Mouse (Mus musculus): Measurements from ENCODE around the gene Caln1. TPM values are rescaled to one million over a fixed set of nuclear protein-coding genes. Genes with fewer than 3 reads are reported as not detected.

Caln1 gene
- not detected in 2 replicates for polyA plus RNA-seq (2014; fragmentation: Nextera tagmentation; extraction: Ambion mirVana)

- H3K9me3 ChIP-seq (ENCODE audit: control insufficient read depth, low read depth, low read length): no peaks in the 10 kb centered on the region
- no peak for ATAC-seq (ENCODE audit: insufficient number of reproducible peaks, insufficient read depth, low FRiP score, low read depth)
- H3K9ac ChIP-seq (replicated peaks; ENCODE audit: low read depth, low read length): no peak within 1 kb of the TSS
- H3K4me1 ChIP-seq (ENCODE audit: control insufficient read depth, insufficient read depth, low read length): no peaks in the 10 kb centered on the region
- no peak within 1 kb of the TSS for H3K27ac ChIP-seq (ENCODE audit: low read length)
- H3K4me2 ChIP-seq (replicated peaks; ENCODE audit: low read depth, low read length): no peak within 1 kb of the TSS
- H3K36me3 ChIP-seq (ENCODE audit: control insufficient read depth, insufficient read depth, low read length): no peaks in the 10 kb centered on the region
- 74% methylated on average over 11 of the region's 11 CpGs for WGBS
- no peaks in the 10 kb centered on the region for H3K27me3 ChIP-seq (ENCODE audit: control insufficient read depth, insufficient read depth, low read length)
- H3K4me3 ChIP-seq (ENCODE audit: low read depth, low read length): no peak within 1 kb of the TSS
Observed at GRCm38 (mm10) chr5:130369237-130369636, at the start of gene Caln1. Gene Caln1, plus strand, starts transcription at chr5:130369455.

DNA sequence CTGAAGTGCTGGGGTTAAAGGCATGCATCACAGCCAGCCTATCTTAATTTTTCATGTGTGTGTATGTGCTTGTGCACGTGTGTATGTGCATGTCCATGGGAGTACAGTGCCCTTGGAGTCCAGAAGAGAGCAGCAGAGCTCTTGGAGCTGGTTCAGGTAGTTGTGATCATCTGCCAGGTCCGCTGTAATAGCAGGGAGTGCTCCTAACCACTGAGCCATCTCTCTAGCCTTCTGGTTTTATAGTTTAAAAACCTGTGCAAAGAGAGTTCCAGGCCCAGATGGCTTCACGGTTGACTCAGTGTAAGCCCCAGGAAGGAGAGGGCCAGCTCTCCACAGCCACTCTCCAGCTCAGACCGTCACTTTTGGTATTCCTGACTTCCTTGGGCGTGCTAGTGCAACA lies 49.5 kb upstream of the Caln1 start:
- 92% methylated on average over 5 of the region's 5 CpGs for WGBS
- Histone ChIP-seq H3K27ac (ENCODE audit: low read length) (no peak overlapping the region), H3K4me3 (ENCODE audit: low read depth, low read length) (no peak overlapping the region), H3K4me2 (replicated peaks; ENCODE audit: low read depth, low read length) (no peak overlapping the region), H3K9ac (replicated peaks; ENCODE audit: low read depth, low read length) (no peak overlapping the region), H3K27me3 (ENCODE audit: control insufficient read depth, insufficient read depth, low read length) (no peaks in the 10 kb centered on the region), H3K36me3 (ENCODE audit: control insufficient read depth, insufficient read depth, low read length) (no peaks in the 10 kb centered on the region), H3K9me3 (ENCODE audit: control insufficient read depth, low read depth, low read length) (no peaks in the 10 kb centered on the region), H3K4me1 (ENCODE audit: control insufficient read depth, insufficient read depth, low read length) (no peaks in the 10 kb centered on the region)
- no peak for ATAC-seq (ENCODE audit: insufficient number of reproducible peaks, insufficient read depth, low FRiP score, low read depth)

GRCm38 (mm10) chr5:130320485-130320884 lies 48.8 kb upstream of the Caln1 start:
- H3K4me1 ChIP-seq (ENCODE audit: control insufficient read depth, insufficient read depth, low read length): no peaks in the 10 kb centered on the region
- no peak overlapping the region for H3K9ac ChIP-seq (replicated peaks; ENCODE audit: low read depth, low read length)
- peaks cover 2% of the 10 kb centered on the region; the same call in 1 of the 2 replicates for H3K36me3 ChIP-seq (ENCODE audit: control insufficient read depth, insufficient read depth, low read length)
- no peaks in the 10 kb centered on the region for H3K9me3 ChIP-seq (ENCODE audit: control insufficient read depth, low read depth, low read length)
- H3K4me3 ChIP-seq (ENCODE audit: low read depth, low read length): no peak overlapping the region
- 82% methylated on average over 3 of the region's 3 CpGs for WGBS
- H3K4me2 ChIP-seq (replicated peaks; ENCODE audit: low read depth, low read length): no peak overlapping the region
- no peak for ATAC-seq (ENCODE audit: insufficient number of reproducible peaks, insufficient read depth, low FRiP score, low read depth)
- H3K27me3 ChIP-seq (ENCODE audit: control insufficient read depth, insufficient read depth, low read length): no peaks in the 10 kb centered on the region
- no peak overlapping the region for H3K27ac ChIP-seq (ENCODE audit: low read length)

GRCm38 (mm10) chr5:130325486-130325885 lies 43.8 kb upstream of the Caln1 start:
- 94% methylated on average over 8 of the region's 8 CpGs for WGBS
- Histone ChIP-seq H3K36me3 (ENCODE audit: control insufficient read depth, insufficient read depth, low read length) (peaks cover 7% of the 10 kb centered on the region), H3K4me1 (ENCODE audit: control insufficient read depth, insufficient read depth, low read length) (no peaks in the 10 kb centered on the region), H3K27me3 (ENCODE audit: control insufficient read depth, insufficient read depth, low read length) (no peaks in the 10 kb centered on the region), H3K4me3 (ENCODE audit: low read depth, low read length) (no peak overlapping the region), H3K27ac (ENCODE audit: low read length) (no peak overlapping the region), H3K9me3 (ENCODE audit: control insufficient read depth, low read depth, low read length) (no peaks in the 10 kb centered on the region), H3K9ac (replicated peaks; ENCODE audit: low read depth, low read length) (no peak overlapping the region), H3K4me2 (replicated peaks; ENCODE audit: low read depth, low read length) (no peak overlapping the region)
- ATAC-seq (ENCODE audit: insufficient number of reproducible peaks, insufficient read depth, low FRiP score, low read depth): no peak

DNA sequence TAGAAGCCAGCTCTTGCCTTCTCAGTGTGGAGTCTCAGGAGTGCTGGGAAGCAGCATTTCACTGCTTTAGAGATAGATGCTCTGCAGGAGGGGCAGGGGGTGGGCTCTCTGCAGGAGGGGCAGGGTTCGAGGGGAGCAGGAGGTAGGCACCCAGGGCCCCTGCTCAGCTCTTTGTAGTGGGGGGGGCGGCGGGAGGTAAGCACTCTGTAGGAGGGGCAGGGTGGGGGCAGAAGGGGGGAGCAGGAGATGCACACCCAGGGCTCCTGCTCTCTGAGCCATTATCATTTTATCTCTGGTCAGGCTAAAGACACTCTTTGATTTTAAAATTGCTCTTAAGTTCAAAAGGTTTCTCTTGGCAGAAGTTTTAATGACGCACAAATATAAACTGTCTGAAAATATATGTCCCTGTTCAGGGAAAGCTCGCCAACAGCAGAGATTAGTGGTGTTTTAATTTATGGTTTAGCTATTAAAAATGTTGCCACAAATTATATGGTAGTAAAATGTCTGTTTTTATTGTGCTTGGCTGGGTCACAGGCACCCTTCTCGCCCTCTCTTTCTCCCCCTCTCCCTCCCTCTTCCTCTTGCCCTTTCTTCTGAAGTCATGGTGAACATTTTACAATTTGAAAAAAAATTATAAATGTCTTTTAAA lies 41.5 kb upstream of the Caln1 start:
- peaks cover 7% of the 10 kb centered on the region for H3K36me3 ChIP-seq (ENCODE audit: control insufficient read depth, insufficient read depth, low read length)
- H3K4me3 ChIP-seq (ENCODE audit: low read depth, low read length): no peak overlapping the region
- H3K27ac ChIP-seq (ENCODE audit: low read length): no peak overlapping the region
- ATAC-seq (ENCODE audit: insufficient number of reproducible peaks, insufficient read depth, low FRiP score, low read depth): no peak
- H3K4me1 ChIP-seq (ENCODE audit: control insufficient read depth, insufficient read depth, low read length): no peaks in the 10 kb centered on the region
- WGBS: 53% methylated on average over 6 of the region's 6 CpGs
- no peaks in the 10 kb centered on the region for H3K9me3 ChIP-seq (ENCODE audit: control insufficient read depth, low read depth, low read length)
- H3K4me2 ChIP-seq (replicated peaks; ENCODE audit: low read depth, low read length): no peak overlapping the region
- no peaks in the 10 kb centered on the region for H3K27me3 ChIP-seq (ENCODE audit: control insufficient read depth, insufficient read depth, low read length)
- no peak overlapping the region for H3K9ac ChIP-seq (replicated peaks; ENCODE audit: low read depth, low read length)

DNA sequence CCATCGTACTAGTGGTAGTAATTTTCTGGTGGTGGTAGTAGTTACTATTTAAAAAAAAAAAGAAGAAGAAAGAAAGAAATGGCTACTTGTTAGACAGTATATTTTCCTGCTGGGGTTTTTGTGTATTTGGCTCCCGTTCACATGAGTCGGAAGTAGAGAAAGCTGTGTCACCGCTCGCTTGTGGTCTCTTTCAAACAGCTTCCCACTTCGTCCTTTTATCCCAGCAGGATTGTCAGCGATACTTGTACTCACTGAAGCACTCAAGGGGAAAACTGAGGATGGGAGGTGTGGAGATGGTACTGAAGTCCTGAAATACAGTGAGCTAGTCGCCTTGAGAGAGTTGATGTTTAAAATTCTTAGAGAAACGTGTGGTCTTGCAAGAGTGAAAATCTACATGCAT lies 40.9 kb upstream of the Caln1 start:
- ATAC-seq (ENCODE audit: insufficient number of reproducible peaks, insufficient read depth, low FRiP score, low read depth): no peak
- Histone ChIP-seq H3K9me3 (ENCODE audit: control insufficient read depth, low read depth, low read length) (no peaks in the 10 kb centered on the region), H3K9ac (replicated peaks; ENCODE audit: low read depth, low read length) (no peak overlapping the region), H3K27ac (ENCODE audit: low read length) (no peak overlapping the region), H3K4me1 (ENCODE audit: control insufficient read depth, insufficient read depth, low read length) (no peaks in the 10 kb centered on the region), H3K4me3 (ENCODE audit: low read depth, low read length) (no peak overlapping the region), H3K36me3 (ENCODE audit: control insufficient read depth, insufficient read depth, low read length) (peaks cover 7% of the 10 kb centered on the region), H3K27me3 (ENCODE audit: control insufficient read depth, insufficient read depth, low read length) (no peaks in the 10 kb centered on the region), H3K4me2 (replicated peaks; ENCODE audit: low read depth, low read length) (no peak overlapping the region)
- WGBS: 85% methylated on average over 9 of the region's 9 CpGs

DNA sequence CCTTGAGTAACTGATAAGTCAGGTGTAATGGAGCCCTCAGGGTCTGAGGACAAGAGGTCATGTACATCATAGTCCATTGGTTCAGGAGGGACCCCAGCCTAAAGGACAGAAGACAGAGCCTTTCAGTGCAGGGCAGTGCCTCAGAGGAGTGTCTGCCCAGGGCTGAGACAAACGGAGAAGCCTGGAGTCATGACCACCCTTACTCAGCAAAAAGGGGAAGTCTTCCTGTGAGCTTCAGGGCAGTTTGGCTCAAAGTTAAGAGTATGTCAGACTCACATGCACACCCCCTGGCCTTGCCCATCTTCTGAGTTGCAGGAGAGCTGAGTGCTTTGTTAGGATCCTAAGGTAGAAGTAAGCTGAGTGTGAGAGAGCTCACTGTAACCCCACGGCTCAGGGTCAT lies 39.4 kb upstream of the Caln1 start:
- Histone ChIP-seq H3K4me2 (replicated peaks; ENCODE audit: low read depth, low read length) (no peak overlapping the region), H3K4me1 (ENCODE audit: control insufficient read depth, insufficient read depth, low read length) (no peaks in the 10 kb centered on the region), H3K27ac (ENCODE audit: low read length) (no peak overlapping the region), H3K4me3 (ENCODE audit: low read depth, low read length) (no peak overlapping the region), H3K9me3 (ENCODE audit: control insufficient read depth, low read depth, low read length) (no peaks in the 10 kb centered on the region), H3K27me3 (ENCODE audit: control insufficient read depth, insufficient read depth, low read length) (no peaks in the 10 kb centered on the region), H3K36me3 (ENCODE audit: control insufficient read depth, insufficient read depth, low read length) (peaks cover 7% of the 10 kb centered on the region), H3K9ac (replicated peaks; ENCODE audit: low read depth, low read length) (no peak overlapping the region)
- ATAC-seq (ENCODE audit: insufficient number of reproducible peaks, insufficient read depth, low FRiP score, low read depth): no peak
- 64% methylated on average over 2 of the region's 2 CpGs for WGBS

DNA sequence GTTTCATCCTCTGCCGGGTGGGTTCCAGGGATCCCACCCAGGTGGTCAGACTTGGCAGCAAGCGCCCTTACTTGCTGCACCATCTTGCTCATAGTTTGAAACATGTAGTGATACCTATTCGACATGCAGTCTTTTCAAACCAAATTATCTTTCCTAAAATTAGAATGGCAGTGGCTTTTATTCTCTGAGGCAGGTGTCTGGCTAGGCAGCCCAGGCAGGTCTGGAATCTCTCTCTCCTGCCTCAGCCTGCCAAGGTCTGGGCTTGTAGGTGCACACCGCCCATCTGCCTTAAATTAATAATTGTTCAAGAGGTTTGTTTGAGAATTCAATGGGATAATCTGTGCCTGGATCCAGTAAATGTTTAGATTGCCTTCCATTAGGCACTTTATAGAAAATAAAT lies 38.5 kb upstream of the Caln1 start:
- Histone ChIP-seq H3K9me3 (ENCODE audit: control insufficient read depth, low read depth, low read length) (no peaks in the 10 kb centered on the region), H3K4me2 (replicated peaks; ENCODE audit: low read depth, low read length) (no peak overlapping the region), H3K27ac (ENCODE audit: low read length) (no peak overlapping the region), H3K4me1 (ENCODE audit: control insufficient read depth, insufficient read depth, low read length) (no peaks in the 10 kb centered on the region), H3K9ac (replicated peaks; ENCODE audit: low read depth, low read length) (no peak overlapping the region), H3K27me3 (ENCODE audit: control insufficient read depth, insufficient read depth, low read length) (no peaks in the 10 kb centered on the region), H3K36me3 (ENCODE audit: control insufficient read depth, insufficient read depth, low read length) (peaks cover 11% of the 10 kb centered on the region), H3K4me3 (ENCODE audit: low read depth, low read length) (no peak overlapping the region)
- ATAC-seq (ENCODE audit: insufficient number of reproducible peaks, insufficient read depth, low FRiP score, low read depth): no peak
- 71% methylated on average over 4 of the region's 4 CpGs for WGBS

- ATAC-seq (ENCODE audit: insufficient number of reproducible peaks, insufficient read depth, low FRiP score, low read depth): no peak
- H3K27me3 ChIP-seq (ENCODE audit: control insufficient read depth, insufficient read depth, low read length): no peaks in the 10 kb centered on the region
- no peaks in the 10 kb centered on the region for H3K4me1 ChIP-seq (ENCODE audit: control insufficient read depth, insufficient read depth, low read length)
- no peak overlapping the region for H3K9ac ChIP-seq (replicated peaks; ENCODE audit: low read depth, low read length)
- H3K4me3 ChIP-seq (ENCODE audit: low read depth, low read length): no peak overlapping the region
- H3K9me3 ChIP-seq (ENCODE audit: control insufficient read depth, low read depth, low read length): no peaks in the 10 kb centered on the region
- H3K36me3 ChIP-seq (ENCODE audit: control insufficient read depth, insufficient read depth, low read length): peaks cover 11% of the 10 kb centered on the region
- H3K27ac ChIP-seq (ENCODE audit: low read length): no peak overlapping the region
- H3K4me2 ChIP-seq (replicated peaks; ENCODE audit: low read depth, low read length): no peak overlapping the region
- 59% methylated on average over 4 of the region's 4 CpGs for WGBS
Observed at GRCm38 (mm10) chr5:130331206-130331605, 38.0 kb upstream of the Caln1 start.

Measured in stomach, embryonic 14.5 days (tissue).